Mouse (Mus musculus) hindbrain, embryonic 13.5 days (tissue): ENCODE measurements around the gene Dlx3. TPM values are rescaled to one million over a fixed set of nuclear protein-coding genes. Genes with fewer than 3 reads are reported as not detected.

Experiments used
- ATAC-seq: fragments of 200-750 bp; cut with Nextera tagmentation; 2 replicates; pipeline ENCODE4 v1.8.0; 2017; ENCODE audit warnings: moderate TSS enrichment; ENCODE audit not compliant: low FRiP score
- H3K27ac ChIP-seq: fragments of 300-500 bp; sonication (generic); 2 replicates; pipeline ENCODE4 v1.5.1; 2015; ENCODE audit warnings: inconsistent platforms, mild to moderate bottlenecking, moderate library complexity
- H3K27me3 ChIP-seq: fragments of 300-500 bp; sonication (generic); 2 replicates; pipeline ENCODE4 v1.6.1; 2015; ENCODE audit warnings: mild to moderate bottlenecking, inconsistent platforms
- H3K36me3 ChIP-seq: fragments of 300-500 bp; sonication (generic); 2 replicates; pipeline ENCODE4 v1.6.1; 2015; ENCODE audit warnings: mild to moderate bottlenecking, inconsistent platforms
- H3K4me1 ChIP-seq: fragments of 300-500 bp; sonication (generic); replicated peaks from 2 replicates; pipeline ENCODE4 v1.6.1; 2015; ENCODE audit warnings: inconsistent platforms
- H3K4me2 ChIP-seq: fragments of 300-500 bp; sonication (generic); 2 replicates; pipeline ENCODE4 v1.6.1; 2015; ENCODE audit warnings: inconsistent platforms, mild to moderate bottlenecking, moderate library complexity
- H3K4me3 ChIP-seq: fragments of 300-500 bp; sonication (generic); 2 replicates; pipeline ENCODE4 v1.5.1; 2015; ENCODE audit warnings: mild to moderate bottlenecking, inconsistent platforms
- H3K9ac ChIP-seq: fragments of 300-500 bp; sonication (generic); 2 replicates; pipeline ENCODE4 v1.6.1; 2015; ENCODE audit warnings: mild to moderate bottlenecking, inconsistent platforms
- H3K9me3 ChIP-seq: fragments of 300-500 bp; sonication (generic); 2 replicates; pipeline ENCODE4 v1.6.1; 2016; ENCODE audit warnings: inconsistent platforms
- WGBS: fragments of 180-500 bp; shearing (Covaris S2); methylation state at CpG from one replicate; pipeline ENCODE4 v1.1.7; 2015; 5-methylcytosine and 5-hydroxymethylcytosine counted together
- polyA plus RNA-seq: library from polyadenylated mRNA; unstranded; fragments of >200 nt; fragmentation: Nextera tagmentation; extraction: Ambion mirVana; gene quantifications from 2 replicates; pipeline ENCODE4 v1.2.1, GENCODE M21; 2015

The Dlx3 gene
- polyA plus RNA-seq, 1 experiment from 2014 or later, result 0.44 TPM

GRCm38 (mm10) chr11:95079256-95079875 is 40.6 kb upstream of the Dlx3 start:
- Histone ChIP-seq H3K4me1 (peaks cover 28% of the 10 kb centered on the region), H3K27ac (no peak overlapping the region), H3K4me2 (no peak overlapping the region), H3K9me3 (no peaks in the 10 kb centered on the region), H3K36me3 (no peaks in the 10 kb centered on the region), H3K9ac (no peak overlapping the region), H3K4me3 (no peak overlapping the region), H3K27me3 (peaks cover 54% of the 10 kb centered on the region)
- ATAC-seq, result no peak
- WGBS, result 84% methylated on average over 6 of the region's 6 CpGs

- H3K9me3 ChIP-seq, result no peaks in the 10 kb centered on the region
- no peak overlapping the region for H3K9ac ChIP-seq
- no peak overlapping the region for H3K27ac ChIP-seq
- H3K4me2 ChIP-seq, result no peak overlapping the region
- peaks cover 14% of the 10 kb centered on the region for H3K4me1 ChIP-seq
- no peaks in the 10 kb centered on the region for H3K36me3 ChIP-seq
- H3K4me3 ChIP-seq, result no peak overlapping the region
- ATAC-seq, result no peak
- WGBS, result 85% methylated on average over 6 of the region's 6 CpGs
- H3K27me3 ChIP-seq, result peaks cover 40% of the 10 kb centered on the region
Observed at GRCm38 (mm10) chr11:95080783-95081182, 39.1 kb upstream of the Dlx3 start.

- WGBS, result 93% methylated on average over 7 of the region's 7 CpGs
- H3K4me3 ChIP-seq, result no peak overlapping the region
- 0 out of 2 replicates have a peak, but pooled peaks cover under 1% of the 10 kb centered on the region for H3K4me1 ChIP-seq
- H3K36me3 ChIP-seq, result no peaks in the 10 kb centered on the region
- no peak overlapping the region for H3K27ac ChIP-seq
- no peak overlapping the region for H3K4me2 ChIP-seq
- no peaks in the 10 kb centered on the region for H3K9me3 ChIP-seq
- ATAC-seq, result no peak
- no peak overlapping the region for H3K9ac ChIP-seq
- peaks cover 24% of the 10 kb centered on the region for H3K27me3 ChIP-seq
Observed at GRCm38 (mm10) chr11:95082896-95083295, 37.0 kb upstream of the Dlx3 start.

DNA sequence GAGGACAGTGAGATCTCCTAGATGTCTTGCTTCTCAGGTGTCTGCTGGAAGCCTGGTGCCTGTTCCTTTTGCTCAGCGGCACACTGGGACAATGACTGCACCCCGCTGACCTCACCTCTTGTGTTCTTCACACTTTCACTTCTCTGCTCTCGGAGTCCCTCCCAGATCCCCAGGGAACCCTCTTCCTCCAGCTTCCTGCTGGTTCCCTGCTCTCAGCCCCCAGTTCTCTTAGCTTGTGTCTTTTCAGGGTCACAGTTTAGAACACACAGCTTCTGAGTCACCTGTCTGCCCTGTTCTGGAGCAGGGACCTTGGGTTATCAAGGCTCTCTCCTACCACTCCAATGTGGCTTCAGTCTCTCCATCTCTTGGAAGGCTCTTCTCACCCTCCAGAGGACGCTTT is 35.7 kb upstream of the Dlx3 start:
- H3K4me1 ChIP-seq, result no peaks in the 10 kb centered on the region
- ATAC-seq, result no peak
- H3K36me3 ChIP-seq, result no peaks in the 10 kb centered on the region
- no peak overlapping the region for H3K9ac ChIP-seq
- no peak overlapping the region for H3K27ac ChIP-seq
- WGBS, result 29% methylated on average over 4 of the region's 4 CpGs
- H3K27me3 ChIP-seq, result peaks cover 11% of the 10 kb centered on the region
- H3K4me2 ChIP-seq, result no peak overlapping the region
- no peaks in the 10 kb centered on the region for H3K9me3 ChIP-seq
- H3K4me3 ChIP-seq, result no peak overlapping the region

DNA sequence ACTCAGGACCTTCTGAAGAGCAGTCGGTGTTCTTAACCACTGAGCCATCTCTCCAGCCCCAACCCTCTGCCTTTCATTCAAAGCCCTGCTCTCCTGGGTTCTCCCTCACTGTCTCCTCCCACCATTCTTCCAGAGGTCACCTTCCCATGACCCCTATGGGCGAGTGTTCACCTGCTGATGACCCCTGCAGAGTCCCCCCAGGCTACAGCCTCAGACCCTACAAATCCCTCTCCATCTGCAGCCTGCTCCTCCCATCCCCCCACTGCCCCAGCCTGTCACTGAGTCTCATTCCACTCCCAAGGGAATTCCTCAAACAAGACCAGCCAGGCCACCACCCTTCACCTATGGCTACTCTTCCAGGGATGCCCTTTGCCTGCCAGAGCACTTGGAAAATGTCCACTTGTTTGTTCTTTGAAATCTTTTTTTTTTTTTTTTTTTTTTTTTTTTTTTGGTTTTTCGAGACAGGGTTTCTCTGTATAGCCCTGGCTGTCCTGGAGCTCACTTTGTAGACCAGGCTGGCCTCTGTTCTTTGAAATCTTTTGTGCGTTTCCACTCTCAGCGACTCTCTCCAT is 35.0 kb upstream of the Dlx3 start:
- no peak for ATAC-seq
- H3K4me3 ChIP-seq, result no peak overlapping the region
- H3K27me3 ChIP-seq, result peaks cover 4% of the 10 kb centered on the region
- H3K4me1 ChIP-seq, result no peaks in the 10 kb centered on the region
- no peak overlapping the region for H3K27ac ChIP-seq
- no peak overlapping the region for H3K9ac ChIP-seq
- 29% methylated on average over 5 of the region's 5 CpGs for WGBS
- H3K9me3 ChIP-seq, result no peaks in the 10 kb centered on the region
- H3K36me3 ChIP-seq, result no peaks in the 10 kb centered on the region
- no peak overlapping the region for H3K4me2 ChIP-seq

DNA sequence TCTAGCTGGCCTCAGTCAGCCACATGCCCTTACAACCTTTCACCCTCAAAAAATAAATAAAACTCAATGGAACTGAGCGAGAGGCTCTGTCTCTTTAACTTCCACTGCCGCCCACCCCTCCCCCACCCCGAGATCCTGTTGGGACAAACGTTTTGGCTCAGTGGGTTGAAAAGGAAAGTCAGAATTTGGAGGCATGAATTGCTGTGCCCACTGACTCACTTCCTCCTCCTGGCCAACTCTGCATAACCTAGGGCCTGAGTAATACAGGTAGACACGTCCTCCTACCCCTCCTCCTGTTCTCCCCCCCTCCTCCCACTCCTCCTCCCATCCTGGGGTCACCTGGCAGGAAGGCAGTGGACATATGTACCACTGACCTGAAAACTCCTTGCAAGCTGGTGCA is 34.2 kb upstream of the Dlx3 start:
- Histone ChIP-seq H3K36me3 (no peaks in the 10 kb centered on the region), H3K4me2 (no peak overlapping the region), H3K4me3 (no peak overlapping the region), H3K4me1 (no peaks in the 10 kb centered on the region), H3K9ac (no peak overlapping the region), H3K27me3 (no peaks in the 10 kb centered on the region; the same call in 1 of the 2 replicates), H3K9me3 (no peaks in the 10 kb centered on the region), H3K27ac (no peak overlapping the region)
- WGBS, result 11% methylated on average over 5 of the region's 5 CpGs
- ATAC-seq, result no peak

DNA sequence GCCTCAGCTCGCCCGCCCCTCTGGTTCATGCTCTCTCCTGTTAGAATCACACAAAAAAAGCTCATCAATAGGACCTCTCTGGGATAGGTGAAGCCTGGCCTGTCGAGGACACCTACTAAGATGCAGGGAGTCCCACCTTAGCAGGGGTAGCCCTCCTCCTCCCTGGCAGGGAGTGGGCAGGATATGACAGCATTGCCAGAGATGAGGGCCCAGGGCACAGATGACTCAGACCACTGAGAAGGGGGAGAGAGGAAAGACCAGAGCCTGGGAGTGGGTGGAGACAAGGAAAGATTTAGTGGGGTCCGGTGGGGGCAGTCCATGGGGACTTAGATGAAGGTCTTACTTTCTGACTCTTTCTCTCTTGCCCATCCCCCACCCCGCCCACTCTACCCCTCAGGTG is 33.7 kb upstream of the Dlx3 start:
- no peak for ATAC-seq
- 55% methylated on average over 5 of the region's 5 CpGs for WGBS
- Histone ChIP-seq H3K36me3 (no peaks in the 10 kb centered on the region), H3K27ac (no peak overlapping the region), H3K27me3 (no peaks in the 10 kb centered on the region; the same call in 1 of the 2 replicates), H3K9me3 (no peaks in the 10 kb centered on the region), H3K4me3 (no peak overlapping the region), H3K4me1 (no peaks in the 10 kb centered on the region), H3K4me2 (no peak overlapping the region), H3K9ac (no peak overlapping the region)

DNA sequence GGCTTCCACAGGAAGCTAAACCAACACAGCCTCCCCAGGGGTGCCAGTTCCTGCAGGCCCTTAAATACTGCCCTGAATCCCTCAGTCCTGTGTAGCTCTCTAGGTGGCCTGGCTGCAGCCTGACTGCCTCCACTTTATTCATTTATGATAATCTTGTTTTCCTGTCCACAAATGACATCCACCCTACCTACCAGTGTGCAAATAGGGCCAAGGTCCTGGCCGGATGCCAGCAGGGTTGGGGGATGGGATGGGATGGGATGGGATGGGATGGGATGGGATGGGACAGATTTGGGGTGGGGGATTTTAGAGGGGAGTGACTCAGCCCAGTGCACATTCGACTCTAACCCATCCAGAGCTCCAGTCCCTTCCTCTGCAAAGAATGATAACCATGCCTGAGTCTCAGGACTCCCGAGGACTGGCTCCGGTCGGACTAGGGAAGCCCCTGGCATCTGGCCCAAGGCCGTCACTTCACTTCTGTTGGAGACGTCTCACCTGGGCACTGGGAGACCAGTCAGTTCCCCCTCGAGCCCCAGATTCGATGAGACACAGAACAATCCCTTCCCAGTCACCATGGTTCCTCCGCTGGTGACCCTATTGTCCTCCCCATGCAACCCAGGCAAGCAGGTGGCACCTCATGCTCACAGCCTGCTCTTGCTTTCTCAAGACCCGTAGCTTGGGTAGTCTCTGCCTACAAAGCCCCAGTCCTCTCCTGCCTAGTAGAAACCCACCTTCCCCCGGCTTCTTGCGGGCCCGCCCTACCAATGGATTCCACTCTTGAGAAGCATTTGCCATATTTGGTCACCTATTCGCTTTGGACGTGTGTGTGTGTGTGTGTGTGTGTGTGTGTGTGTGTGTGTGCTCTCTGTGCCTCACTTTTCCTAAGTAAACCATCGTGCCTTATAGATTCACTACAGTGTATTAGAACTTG is 32.4 kb upstream of the Dlx3 start:
- Histone ChIP-seq H3K27me3 (no peaks in the 10 kb centered on the region), H3K36me3 (no peaks in the 10 kb centered on the region), H3K9me3 (no peaks in the 10 kb centered on the region), H3K4me1 (no peaks in the 10 kb centered on the region), H3K27ac (no peak overlapping the region), H3K4me3 (no peak overlapping the region), H3K9ac (no peak overlapping the region), H3K4me2 (no peak overlapping the region)
- no peak for ATAC-seq
- WGBS, result 72% methylated on average over 17 of the region's 17 CpGs

DNA sequence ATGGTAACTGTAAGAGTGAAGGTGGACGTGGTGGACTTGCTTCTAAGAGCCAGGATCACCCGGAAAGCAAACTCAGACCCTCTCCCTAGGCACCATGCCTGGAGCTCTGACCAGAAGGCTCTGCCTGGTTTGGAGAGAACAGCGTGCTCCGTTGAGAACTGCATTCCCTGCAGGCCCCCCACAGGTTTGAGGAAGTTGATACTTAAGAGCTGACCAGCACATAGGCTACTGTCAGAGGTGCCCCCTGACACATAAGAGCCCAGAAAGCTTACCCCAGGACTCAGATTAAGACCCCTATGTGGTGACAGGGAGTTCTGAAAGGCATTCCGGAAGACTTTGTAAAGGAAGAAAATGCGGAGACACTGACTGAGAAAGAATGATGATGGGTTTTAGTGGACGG is 31.6 kb upstream of the Dlx3 start:
- ATAC-seq, result no peak
- Histone ChIP-seq H3K4me3 (no peak overlapping the region), H3K36me3 (no peaks in the 10 kb centered on the region), H3K4me1 (no peaks in the 10 kb centered on the region), H3K4me2 (no peak overlapping the region), H3K9me3 (no peaks in the 10 kb centered on the region), H3K27me3 (no peaks in the 10 kb centered on the region), H3K27ac (no peak overlapping the region), H3K9ac (no peak overlapping the region)
- WGBS, result 60% methylated on average over 7 of the region's 7 CpGs

GRCm38 (mm10) chr11:95088857-95089779 is 30.8 kb upstream of the Dlx3 start:
- no peaks in the 10 kb centered on the region for H3K36me3 ChIP-seq
- ATAC-seq, result no peak
- WGBS, result 84% methylated on average over 16 of the region's 16 CpGs

DNA sequence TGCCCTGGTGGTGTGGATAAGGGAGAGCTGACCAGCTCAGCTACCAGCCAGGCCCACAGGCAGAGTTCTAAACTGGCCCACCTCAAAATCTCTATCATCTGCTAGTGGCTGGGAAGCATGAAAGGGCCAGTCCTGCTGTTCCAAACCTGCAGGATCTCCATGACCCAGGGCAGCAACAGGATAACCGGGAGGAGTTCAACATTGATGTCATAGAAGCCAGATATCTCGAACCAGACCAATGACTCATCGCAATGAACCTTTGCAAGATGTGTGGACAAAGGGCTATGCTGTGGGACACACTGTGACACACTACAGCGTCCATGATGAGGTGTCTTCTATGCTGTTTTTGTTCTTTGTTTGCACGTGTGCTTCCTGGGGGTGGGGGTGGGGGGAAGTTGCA is 26.8 kb upstream of the Dlx3 start:
- no peak overlapping the region for H3K27ac ChIP-seq
- WGBS, result 90% methylated on average over 5 of the region's 5 CpGs
- no peaks in the 10 kb centered on the region for H3K27me3 ChIP-seq
- H3K4me3 ChIP-seq, result no peak overlapping the region
- no peak overlapping the region for H3K4me2 ChIP-seq
- no peaks in the 10 kb centered on the region for H3K36me3 ChIP-seq
- ATAC-seq, result no peak
- H3K9ac ChIP-seq, result no peak overlapping the region
- H3K4me1 ChIP-seq, result peaks cover 11% of the 10 kb centered on the region
- H3K9me3 ChIP-seq, result no peaks in the 10 kb centered on the region

More at GRCm38 (mm10) chr11:95088857-95089779, 30.8 kb upstream of the Dlx3 start:
- H3K4me3 ChIP-seq, result no peak overlapping the region
- no peak overlapping the region for H3K4me2 ChIP-seq
- no peaks in the 10 kb centered on the region for H3K9me3 ChIP-seq
- no peaks in the 10 kb centered on the region for H3K4me1 ChIP-seq
- H3K27me3 ChIP-seq, result no peaks in the 10 kb centered on the region
- H3K27ac ChIP-seq, result no peak overlapping the region
- H3K9ac ChIP-seq, result no peak overlapping the region

GRCm38 (mm10) chr11:95095596-95095995 is 24.3 kb upstream of the Dlx3 start:
- no peak overlapping the region for H3K27ac ChIP-seq
- H3K4me3 ChIP-seq, result no peak overlapping the region
- no peaks in the 10 kb centered on the region for H3K9me3 ChIP-seq
- 82% methylated on average over 10 of the region's 10 CpGs for WGBS
- no peak overlapping the region for H3K4me2 ChIP-seq
- H3K27me3 ChIP-seq, result 0 out of 2 replicates have a peak, but pooled peaks cover 11% of the 10 kb centered on the region
- no peak overlapping the region for H3K9ac ChIP-seq
- H3K4me1 ChIP-seq, result peaks cover 11% of the 10 kb centered on the region
- no peaks in the 10 kb centered on the region for H3K36me3 ChIP-seq
- no peak for ATAC-seq
